Mouse (Mus musculus): ENCODE results near the gene Fstl3.

Gene Fstl3

DNA sequence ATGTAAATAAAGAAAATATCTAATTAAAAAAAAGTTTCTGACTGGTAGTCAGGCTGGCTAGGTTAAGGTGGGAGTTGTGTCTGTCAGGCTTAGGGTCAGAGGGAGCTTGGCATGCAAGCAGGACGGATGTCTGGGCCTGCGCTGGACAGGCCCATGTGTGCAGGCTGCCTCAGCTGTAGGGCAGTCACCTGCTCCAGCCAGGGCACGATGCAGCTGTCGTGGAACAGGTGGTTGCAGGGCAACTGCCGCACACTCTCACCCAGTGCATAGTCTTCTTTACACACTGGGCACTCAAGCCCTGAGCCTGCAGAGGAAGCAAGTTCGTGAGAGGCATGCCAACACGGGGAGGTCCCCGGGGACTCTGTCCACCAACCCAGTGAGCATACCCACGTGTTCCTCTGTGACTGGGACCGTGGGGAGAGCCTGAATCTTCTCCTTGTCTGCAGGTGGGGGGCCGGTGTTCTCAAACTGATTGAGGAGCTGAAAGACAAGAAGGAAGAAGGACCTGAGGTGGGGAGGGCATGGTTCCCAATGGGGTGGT is 16.4 kb upstream of the Fstl3 start:
- in situ Hi-C loops (cut with MboI, MseI): no loop called here

DNA sequence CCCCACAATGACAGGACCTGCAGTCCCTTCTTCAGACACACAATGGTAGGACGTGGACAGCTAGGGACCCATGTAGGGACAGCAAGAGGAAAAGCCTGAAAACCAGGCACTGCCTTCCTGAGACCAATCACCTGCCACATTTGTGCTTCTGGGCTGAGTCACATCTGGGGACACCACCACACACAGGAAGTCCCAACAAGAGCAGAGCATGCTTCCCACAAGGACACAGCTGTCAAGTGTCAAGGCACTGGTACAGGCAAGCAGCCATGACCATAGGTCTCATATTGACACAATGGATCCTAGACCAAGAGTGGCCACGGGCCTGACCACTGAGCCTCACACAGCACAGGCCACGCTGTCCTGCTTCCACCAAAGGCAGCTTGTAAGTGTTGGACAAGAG is 14.2 kb upstream of the Fstl3 start:
- in situ Hi-C loops (cut with MboI, MseI): no loop called here

DNA sequence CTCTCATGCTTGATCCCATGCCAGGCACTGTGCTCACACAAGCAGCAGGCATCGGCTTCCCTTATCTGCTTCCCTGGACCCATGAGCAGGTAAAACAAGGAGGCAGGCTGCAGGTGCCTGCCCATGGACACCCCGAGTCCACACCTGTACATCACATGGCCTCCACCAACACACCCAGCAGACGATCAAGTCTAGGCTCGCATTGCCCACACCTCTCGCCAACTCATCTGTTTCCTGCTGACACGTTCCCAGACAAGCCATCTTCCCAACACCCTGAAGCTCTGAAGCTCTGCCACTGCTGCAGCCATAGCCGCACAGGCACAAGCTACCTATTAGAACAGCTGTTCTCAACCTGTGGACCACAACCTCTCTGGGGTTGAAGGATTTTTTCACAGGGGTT is 12.8 kb upstream of the Fstl3 start:
- in situ Hi-C loops (cut with MboI, MseI): no loop called here

DNA sequence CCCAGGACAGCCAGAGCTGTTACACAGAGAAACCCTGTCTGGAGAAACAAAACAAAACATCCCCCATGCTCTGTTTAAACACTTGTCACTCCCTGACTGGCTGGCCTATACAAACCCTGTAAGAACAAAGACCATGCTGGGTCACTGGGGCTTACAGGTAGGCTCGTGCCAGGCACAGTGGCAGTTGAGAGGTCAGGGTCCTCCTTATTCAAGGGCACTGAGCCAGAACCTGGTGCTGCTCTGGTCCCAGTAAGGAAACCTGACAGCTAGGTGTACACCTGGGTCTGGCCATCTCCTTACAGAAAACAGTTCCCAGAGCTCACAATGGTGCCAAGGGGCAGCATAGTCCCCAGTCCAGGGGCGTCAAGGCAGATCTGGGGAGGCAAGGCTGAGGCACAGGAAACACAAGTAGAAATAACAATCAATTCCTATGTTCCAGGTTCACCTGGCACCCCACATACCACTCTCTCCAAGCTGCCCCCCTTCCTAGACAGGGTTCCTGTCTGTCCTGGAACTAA is 11.8 kb upstream of the Fstl3 start:
- in situ Hi-C loops (cut with MboI, MseI): no loop called here

DNA sequence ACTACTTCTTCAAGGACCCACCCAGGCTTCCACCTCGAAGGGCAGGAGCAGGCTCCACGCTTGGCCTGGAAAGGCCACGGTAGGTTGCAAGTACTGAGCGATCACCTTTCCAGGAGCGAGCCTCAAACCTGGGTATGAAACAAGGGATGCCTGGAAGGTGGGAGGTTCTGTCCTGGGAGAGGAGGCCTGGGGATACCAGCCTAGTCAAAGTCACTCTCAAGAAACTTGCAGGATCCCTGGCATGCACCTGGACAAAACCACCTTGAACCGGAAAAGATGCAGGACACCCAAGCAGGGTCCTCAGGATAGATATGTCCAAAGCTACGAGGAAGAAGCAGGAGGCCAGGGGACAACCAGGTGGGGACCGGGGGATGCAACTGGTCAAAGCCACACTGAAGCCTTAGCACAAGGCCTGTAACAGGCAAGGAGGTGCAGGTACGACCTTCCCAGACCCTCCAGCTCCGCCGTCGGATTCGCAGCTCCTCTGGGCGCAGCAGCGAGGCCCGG is 11.0 kb upstream of the Fstl3 start:
- in situ Hi-C loops (cut with MboI, MseI): no loop called here

DNA sequence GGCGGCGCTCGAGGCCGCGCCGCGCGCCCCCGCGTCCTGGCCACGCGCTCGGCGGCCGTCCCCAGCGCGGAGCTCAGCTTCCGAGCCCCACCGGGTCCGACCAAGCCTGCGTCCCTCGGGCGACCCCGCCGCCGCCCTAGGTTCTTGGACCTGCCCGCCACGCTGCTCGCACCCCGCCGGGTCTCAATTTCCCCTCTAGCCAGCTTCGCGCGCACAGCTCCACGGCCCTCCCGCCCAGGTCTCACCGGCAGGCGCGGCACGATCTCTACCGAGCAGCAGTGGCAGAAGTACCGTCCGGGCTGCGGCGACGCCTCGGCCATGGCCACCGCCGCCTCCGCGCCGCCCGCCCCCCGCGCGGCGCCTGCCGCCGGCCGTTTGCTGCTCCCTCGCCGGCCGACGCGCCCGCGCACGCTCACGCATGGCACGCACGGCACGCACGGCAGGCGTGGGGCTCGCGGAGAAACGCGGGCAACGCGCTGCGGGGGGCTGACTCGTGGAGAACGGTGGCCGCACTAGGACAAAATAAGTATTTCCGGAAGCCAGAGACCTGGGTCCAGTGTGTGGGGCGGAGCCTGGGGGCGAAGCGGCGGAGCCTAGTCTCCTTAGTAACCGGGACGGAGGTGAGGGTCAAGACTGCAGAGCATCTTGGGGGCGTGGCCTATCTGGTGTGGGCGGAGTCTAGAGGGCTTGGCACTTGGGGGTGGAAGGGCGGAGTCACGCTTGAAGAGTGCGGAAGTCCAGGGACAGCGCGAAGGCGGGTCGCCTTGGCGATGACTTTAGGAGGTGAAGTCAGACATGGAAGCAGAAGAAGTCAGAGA is 10.4 kb upstream of the Fstl3 start, which contains the start of gene Rnf126:
Gene Rnf126, minus strand, starts transcription at position 445 of the 818 bp plus-strand sequence.
- in situ Hi-C loops (cut with MboI, MseI): no loop called here

DNA sequence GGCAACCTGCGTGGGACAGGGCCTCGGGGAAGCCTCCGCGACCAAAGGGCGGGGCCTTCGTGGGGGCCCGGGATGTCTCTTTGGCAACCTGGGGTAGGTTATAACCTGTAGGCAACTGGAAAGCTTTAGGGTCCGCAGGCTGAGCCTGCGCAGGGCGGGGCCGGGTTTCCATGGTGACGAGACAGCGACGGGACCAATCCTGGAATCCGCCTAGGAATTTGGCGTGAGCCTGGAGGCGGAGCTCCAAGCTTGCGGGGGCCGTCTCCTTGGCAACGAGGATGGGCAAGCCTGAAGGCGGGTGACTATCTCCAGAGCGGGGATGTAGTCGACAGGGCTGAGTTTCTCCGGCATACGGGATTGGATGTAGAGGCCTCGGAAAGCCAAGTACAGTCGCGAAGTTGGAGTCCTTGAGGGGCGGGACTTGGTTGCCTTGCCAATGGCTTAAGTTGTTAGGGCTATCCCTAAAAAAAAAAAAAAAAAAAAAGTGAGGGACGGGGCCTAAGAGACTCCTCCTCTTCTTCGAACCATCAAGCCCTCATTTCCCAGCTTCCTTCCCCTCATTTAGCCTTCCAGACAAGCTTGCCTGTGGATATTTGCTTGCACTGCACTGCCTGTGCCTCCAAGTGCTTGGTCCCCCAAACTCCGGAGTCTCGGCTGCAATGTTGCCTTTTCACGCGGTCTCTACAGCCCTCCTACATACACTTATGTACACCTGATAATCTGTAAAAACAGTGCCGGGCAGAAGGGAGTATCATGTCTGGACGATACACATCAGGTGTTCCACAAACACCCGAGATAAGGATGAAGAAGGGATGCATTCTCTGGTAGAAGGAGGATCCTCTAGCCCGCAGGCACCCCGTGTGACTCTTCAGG is 9.5 kb upstream of the Fstl3 start:
- in situ Hi-C loops (cut with MboI, MseI): no loop called here

DNA sequence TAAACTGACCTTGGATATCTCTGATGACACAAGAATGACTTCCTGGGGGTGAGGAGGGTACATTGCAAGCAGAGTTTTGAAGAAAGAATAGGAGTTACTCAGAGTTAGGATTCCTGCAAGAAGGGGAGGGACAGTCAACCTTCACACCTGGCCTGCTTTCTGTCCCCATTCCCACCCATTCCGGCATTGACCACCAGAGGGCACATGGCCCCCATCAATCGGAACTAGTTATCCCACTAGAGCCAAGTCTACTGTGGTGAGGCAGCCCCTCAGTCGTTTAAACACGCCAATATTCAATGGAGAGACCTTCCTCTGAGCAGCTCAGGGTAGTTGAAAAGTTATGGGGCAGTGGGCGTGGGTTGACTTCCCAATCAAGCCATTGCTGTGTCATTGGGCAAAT is 8.7 kb upstream of the Fstl3 start:
- in situ Hi-C loops (cut with MboI, MseI): no loop called here

DNA sequence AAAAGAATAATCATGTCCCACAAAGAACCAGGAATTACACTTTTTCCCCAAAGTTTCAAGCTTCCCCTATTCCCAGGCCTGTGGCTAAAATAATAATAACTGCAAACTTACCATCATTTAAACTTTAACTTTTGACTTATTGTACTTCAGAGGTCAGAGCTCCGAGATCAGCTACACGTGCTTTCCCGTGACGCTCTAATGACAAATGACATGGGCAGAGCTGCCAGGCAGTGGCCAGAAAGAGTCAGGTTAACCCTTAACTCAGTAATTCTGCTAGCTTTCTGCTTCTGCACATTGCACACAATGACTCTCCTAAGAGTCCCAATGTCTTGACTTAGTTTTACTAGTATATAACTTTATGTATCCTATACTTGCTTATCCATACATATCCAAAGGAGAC is 7.7 kb upstream of the Fstl3 start:
- in situ Hi-C loops (cut with MboI, MseI): no loop called here

DNA sequence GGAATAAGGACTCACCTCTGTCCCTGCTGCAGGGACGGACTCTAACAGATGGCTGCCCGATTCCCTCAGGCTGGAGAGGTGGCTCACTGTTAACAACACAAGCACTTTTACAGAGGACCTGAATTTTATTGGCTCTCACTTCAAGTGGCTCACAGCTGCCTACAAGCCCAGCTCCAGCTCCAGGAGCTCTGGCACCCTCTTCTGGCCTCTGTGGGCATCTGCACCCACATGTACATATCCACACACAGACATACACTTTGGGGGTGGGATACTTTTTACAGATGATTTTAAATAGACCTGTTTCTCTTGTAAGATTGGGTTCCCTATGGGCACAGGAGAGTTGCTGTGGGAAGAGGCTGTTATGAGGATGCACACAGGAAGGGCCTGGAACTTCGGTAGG is 4.8 kb upstream of the Fstl3 start:
- in situ Hi-C loops (cut with MboI, MseI): no loop called here

DNA sequence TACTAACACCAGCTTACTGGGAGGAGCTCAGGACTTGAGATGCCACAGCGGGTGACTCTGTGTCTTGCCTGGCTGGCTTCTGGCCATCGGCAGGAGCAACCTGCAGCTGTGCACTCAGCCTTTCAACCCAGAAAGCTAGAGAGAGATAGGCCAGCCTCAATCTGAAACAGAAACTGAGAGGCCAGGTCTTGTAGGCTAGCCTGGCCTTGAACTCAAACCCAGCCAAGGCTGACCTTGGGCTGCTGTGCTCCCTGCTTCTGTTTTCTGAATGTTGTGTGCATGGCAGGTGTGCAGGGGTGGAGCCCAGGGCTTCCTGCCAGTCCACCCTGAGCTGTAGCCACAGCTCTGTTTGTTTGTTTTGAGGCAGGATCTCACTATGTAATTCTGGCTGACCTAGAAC is 3.9 kb upstream of the Fstl3 start:
- in situ Hi-C loops (cut with MboI, MseI): no loop called here

DNA sequence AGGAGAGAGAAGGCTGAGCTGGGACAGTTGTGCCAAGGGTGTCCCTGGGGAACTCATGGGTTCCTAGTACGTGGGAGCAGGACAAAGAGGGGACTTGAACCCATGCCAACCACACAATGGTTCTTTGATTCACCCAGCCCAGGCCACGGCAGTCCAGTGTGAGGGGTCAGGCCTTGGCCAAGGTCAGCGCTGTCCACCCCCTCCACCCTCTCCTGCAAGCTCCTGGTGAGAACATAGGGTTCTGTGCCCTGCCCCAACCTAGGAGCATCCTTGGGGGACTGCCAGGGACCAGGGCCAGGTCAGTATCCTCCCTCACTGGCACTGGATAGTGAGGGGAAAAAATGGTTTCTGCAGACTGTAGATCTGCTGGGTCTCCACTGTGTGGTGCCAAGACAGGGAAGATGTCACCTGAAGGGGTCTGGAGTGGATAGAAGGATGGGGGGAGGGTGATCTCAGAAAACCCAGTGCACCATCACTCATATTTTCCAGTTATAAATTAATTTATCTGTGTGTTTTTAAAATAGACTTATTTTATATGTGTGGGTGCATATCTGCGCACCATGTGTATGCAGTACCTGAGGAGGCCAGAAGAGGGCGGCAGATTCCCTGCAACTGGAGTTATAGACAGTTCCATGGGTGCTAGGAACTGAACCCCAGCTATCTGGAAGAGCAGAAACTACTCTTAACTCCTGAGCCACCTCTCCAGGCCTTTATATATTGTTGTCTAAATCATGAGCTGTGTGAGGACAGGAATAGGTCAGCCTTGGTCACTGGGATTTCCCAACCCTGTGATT is 2.4 kb upstream of the Fstl3 start:
- in situ Hi-C loops (cut with MboI, MseI): no loop called here

DNA sequence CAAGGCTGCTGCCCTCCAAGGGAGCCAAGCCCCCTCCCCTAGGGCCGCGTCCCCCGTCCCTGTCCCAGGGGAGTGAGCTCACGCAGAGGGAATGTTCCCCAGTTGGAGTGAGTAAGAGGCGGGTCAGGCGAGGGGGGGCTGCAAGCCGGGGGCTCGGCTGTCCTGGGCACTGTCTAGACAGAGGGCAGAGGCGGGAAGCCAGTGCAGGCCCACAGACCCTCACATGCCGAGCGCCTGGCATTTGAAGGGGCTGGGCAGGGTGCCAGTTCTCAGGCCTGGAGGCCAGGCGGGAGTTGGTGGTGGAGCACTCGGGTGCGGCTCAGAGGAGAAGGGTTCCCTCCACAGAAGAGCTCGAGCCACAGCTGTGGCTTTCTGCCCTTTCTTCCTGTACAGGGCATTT is 934 bp downstream of the Fstl3 start:
- in situ Hi-C loops (cut with MboI, MseI): no loop called here

DNA sequence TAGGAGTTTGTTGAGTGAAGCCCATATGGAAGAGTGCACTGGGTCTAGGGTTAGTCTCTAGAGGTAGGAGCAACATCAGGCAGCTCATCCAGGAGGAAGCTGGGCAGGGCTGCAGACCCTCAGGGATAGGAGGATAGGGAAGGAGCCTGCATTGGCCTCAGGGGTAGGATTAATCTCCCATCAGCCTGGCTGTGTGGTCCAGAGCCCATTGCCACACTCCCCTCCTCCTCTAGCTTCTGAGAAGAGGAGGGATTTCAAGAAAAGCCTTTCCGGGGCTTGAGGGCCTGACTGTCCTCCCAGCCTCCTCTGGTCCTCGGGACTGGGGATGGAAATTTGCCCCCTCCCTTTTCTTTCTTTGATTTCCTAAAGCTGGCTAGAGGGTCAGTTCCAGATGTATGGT is 2.1 kb downstream of the Fstl3 start:
- in situ Hi-C loops (cut with MboI, MseI): no loop called here

DNA sequence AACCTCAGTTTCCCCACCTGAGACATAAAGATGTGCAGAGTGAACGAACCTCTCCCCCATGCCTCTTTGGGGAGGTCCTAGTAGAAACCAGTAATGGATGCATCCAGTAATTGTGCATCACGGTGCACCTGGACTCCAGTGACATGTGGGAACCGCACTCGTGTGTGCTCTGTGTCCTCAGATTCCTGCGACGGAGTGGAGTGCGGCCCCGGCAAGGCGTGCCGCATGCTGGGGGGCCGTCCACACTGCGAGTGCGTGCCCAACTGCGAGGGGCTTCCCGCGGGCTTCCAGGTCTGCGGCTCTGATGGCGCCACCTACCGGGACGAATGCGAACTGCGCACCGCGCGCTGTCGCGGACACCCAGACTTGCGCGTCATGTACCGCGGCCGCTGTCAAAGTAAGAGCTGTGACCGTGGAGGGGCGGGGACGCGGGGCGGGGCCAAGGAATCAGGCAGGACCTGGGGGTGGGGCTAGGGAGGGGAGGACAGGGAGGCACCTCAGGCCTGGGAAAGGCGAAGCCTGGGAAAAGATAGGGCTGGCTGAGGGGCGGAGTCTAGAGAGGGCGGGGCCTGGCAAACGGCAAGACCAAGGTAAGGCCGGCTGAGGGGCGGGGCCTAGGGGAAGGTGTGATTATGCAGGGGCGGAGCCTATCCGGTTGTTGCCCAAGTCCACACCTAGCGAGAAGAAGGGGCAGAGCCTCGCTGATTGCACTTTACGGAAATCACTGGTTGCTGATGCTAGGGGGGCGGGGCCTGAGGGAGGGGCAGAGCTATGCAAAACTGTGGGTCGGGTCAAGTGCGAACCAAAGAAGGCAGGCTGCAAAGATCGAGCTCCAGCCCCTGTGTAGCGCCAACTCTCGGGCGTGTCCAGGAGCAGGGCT is 3.0 kb downstream of the Fstl3 start:
- in situ Hi-C loops (cut with MboI, MseI): loop anchor here (5.0 kb wide), 1 partner anchor 98 kb away; the partner anchor contains the start of gene Cdc34

DNA sequence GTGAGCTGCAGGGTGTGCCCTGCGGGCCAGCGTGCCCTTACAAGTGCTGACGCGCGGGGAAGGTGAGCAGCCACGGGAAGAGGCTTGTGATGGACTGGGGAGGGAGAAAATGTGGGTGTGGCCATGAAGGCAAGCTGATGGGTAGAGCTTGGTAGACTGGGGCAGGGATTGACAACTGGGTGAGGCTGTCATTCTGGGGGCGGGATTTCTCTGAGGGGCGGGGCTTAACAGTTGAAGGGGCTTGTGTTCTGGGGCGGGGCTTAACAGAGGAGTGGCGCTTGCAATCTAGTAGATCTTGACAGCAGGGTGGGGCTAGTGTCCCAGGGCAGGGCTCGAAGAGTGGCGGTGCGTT is 3.6 kb downstream of the Fstl3 start:
- in situ Hi-C loops (cut with MboI, MseI): loop anchor here (5.0 kb wide), 1 partner anchor 98 kb away; the partner anchor contains the start of gene Cdc34

DNA sequence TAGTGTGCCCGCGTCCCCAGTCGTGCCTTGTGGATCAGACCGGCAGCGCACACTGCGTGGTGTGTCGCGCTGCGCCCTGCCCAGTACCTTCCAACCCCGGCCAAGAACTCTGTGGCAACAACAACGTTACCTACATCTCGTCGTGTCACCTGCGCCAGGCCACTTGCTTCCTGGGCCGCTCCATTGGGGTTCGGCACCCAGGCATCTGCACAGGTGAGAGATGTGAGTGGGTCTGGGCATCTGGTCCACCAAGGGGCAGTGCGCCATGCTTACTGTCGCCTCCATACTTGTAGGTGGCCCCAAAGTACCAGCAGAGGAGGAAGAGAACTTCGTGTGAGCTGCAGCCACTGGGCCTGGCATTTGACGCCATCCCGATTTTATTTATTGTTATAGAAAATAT is 4.1 kb downstream of the Fstl3 start:
- in situ Hi-C loops (cut with MboI, MseI): loop anchor here (5.0 kb wide), 1 partner anchor 99 kb away; the partner anchor contains the start of gene Cdc34

DNA sequence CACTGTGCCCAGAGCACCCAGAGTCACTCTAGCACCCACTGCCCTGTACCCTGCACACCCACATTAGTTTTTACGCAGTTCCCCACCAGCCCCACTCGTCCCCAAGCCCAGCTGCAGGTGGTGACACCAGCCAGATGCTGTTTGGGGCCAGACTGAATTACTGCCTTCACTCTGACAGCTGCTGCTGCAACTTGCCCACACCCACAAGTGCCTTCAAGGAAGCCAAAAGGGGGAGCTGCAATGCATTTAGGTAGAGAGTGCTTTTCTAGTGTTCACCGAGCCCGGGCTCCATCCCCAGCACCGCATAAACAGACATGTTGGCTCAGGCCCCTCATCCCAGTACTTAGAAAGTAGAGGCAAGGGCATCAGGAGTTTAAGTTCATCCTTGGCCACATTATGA is 4.9 kb downstream of the Fstl3 start:
- in situ Hi-C loops (cut with MboI, MseI): loop anchor here (5.0 kb wide), 1 partner anchor 100 kb away; the partner anchor contains the start of gene Cdc34

DNA sequence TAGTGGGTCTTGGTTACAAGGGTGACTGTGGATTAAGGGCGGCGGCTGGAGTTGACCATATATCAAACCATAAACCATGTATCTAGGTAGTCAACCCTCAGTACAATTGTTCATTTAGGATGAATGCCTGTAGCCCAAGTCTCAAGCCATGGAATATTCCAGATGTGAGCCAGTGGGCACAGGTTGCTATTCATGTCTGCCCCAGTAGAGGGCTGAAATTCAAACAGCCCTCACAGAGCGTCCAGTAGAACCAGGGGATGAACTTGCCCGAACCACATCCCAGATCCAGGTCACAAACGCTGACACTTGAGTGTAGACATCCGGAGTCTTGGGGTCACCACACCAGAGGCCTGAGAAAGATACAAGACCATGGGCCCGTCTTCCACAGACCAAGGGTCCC is 6.0 kb downstream of the Fstl3 start:
- in situ Hi-C loops (cut with MboI, MseI): loop anchor here (5.0 kb wide), 1 partner anchor 101 kb away; the partner anchor contains the start of gene Cdc34
